Mouse (Mus musculus) frontal cortex, postnatal 14 days (tissue): ENCODE measurements around the gene Tbc1d17.
"Not testable (repeated sequence)": the region's sequence is repeated elsewhere in the genome, so short reads cannot be mapped to it uniquely, and the experiment has no call there.

Experiments used
- DNase-seq, 2 experiments: peaks; one replicate each; pipeline ENCODE4 v3.0.0; 2022; ENCODE audit warnings: low spot score in 2 of 2

Tbc1d17 gene

GRCm38 (mm10) chr7:44848561-44849415 is at the start of gene Tbc1d17, which contains the start of gene Akt1s1:
Tbc1d17 (minus strand) TSS chr7:44849079.
Akt1s1 (plus strand) TSS chr7:44848991.
- DNase-seq = peak; percentile 99 to 100

GRCm38 (mm10) chr7:44898607-44899006 is 49.7 kb upstream of the Tbc1d17 start:
- DNase-seq = no peak

- DNase-seq = no peak
Observed at GRCm38 (mm10) chr7:44896499-44896898, 47.6 kb upstream of the Tbc1d17 start.

GRCm38 (mm10) chr7:44895593-44896434 is 46.9 kb upstream of the Tbc1d17 start, which contains the start of gene Fuz:
Fuz (plus strand) TSS chr7:44896079.
- peak; percentile 89 to 91 for DNase-seq

GRCm38 (mm10) chr7:44895206-44895592 is 46.3 kb upstream of the Tbc1d17 start:
- no peak for DNase-seq

- no peak for DNase-seq
Observed at GRCm38 (mm10) chr7:44894175-44894574, 45.3 kb upstream of the Tbc1d17 start.

GRCm38 (mm10) chr7:44893197-44893596 is 44.3 kb upstream of the Tbc1d17 start:
- no peak for DNase-seq

- DNase-seq = peak; percentile 93 to 95
Observed at GRCm38 (mm10) chr7:44892276-44892921, 43.5 kb upstream of the Tbc1d17 start, which contains the start of gene Med25. Med25 (minus strand) TSS chr7:44892712.

- no peak for DNase-seq
Observed at GRCm38 (mm10) chr7:44891611-44892010, 42.7 kb upstream of the Tbc1d17 start.

- DNase-seq = no peak
Observed at GRCm38 (mm10) chr7:44890737-44891136, 41.9 kb upstream of the Tbc1d17 start.

- DNase-seq = no peak
Observed at GRCm38 (mm10) chr7:44890180-44890579, 41.3 kb upstream of the Tbc1d17 start.

- no peak for DNase-seq
Observed at GRCm38 (mm10) chr7:44888256-44889105, 39.6 kb upstream of the Tbc1d17 start.

GRCm38 (mm10) chr7:44886964-44887363 is 38.1 kb upstream of the Tbc1d17 start:
- no peak for DNase-seq

- no peak for DNase-seq
Observed at GRCm38 (mm10) chr7:44884637-44885036, 35.8 kb upstream of the Tbc1d17 start.

GRCm38 (mm10) chr7:44883036-44883435 is 34.2 kb upstream of the Tbc1d17 start:
- DNase-seq = no peak

GRCm38 (mm10) chr7:44877833-44878232 is 29.0 kb upstream of the Tbc1d17 start:
- DNase-seq = no peak

GRCm38 (mm10) chr7:44871774-44872173 is 22.9 kb upstream of the Tbc1d17 start:
- DNase-seq = not testable (repeated sequence)

GRCm38 (mm10) chr7:44871181-44871580 is 22.3 kb upstream of the Tbc1d17 start:
- no peak for DNase-seq

GRCm38 (mm10) chr7:44870614-44871013 is 21.7 kb upstream of the Tbc1d17 start:
- DNase-seq = no peak

- peak; percentile 90 to 97 for DNase-seq
Observed at GRCm38 (mm10) chr7:44869697-44870528, 21.0 kb upstream of the Tbc1d17 start, which contains the start of gene Ptov1. Ptov1 (minus strand) TSS chr7:44869788.
